Mouse (Mus musculus): ENCODE results near the gene Eri3.

DNA sequence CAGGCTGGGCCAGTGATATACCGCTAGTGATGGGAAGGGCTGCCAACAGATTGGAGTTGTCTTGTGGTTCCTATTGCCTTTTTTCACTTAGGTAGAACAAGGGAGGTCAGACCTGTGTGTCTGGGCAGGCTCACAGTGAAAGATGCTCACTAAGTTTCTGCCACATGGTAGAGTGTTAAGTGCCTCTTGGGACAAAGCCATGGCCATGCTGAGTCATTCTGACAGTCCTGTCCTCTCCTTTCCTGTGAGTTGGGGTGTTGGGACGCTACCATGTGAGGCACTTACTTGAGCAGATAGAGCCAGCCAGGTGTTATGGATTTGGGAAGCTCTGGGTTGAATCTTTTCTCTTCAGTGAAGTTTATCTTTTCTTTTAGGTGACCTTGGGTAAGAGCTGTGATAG is 40.6 kb downstream of the Eri3 start:
- no peak for TF ChIP-seq CTCF (IDR thresholded peaks at IDR 0.05; ENCODE audit: low read depth, low read length)
- TF ChIP-seq POLR2AphosphoS5 (IDR thresholded peaks at IDR 0.05; ENCODE audit: insufficient replicate concordance, low read depth, low read length): no peak
- no peak for TF ChIP-seq GATA1 (IDR thresholded peaks at IDR 0.05; ENCODE audit: borderline replicate concordance, low read length)

Data from G1E (cell line).